Mouse (Mus musculus): Measurements from ENCODE around the gene Setd7.
"Not testable (repeated sequence)": the region's sequence is repeated elsewhere in the genome, so short reads cannot be mapped to it uniquely, and the experiment has no call there.

Gene Setd7

GRCm38 (mm10) chr3:51560511-51561108, at the start of gene Setd7:
TSS of gene Setd7 (minus strand) at chr3:51560879.
- DNase-seq (ENCODE audit: low spot score): peak; percentile 70

GRCm38 (mm10) chr3:51604489-51604888, 43.8 kb upstream of the Setd7 start:
- DNase-seq (ENCODE audit: low spot score): no peak

DNA sequence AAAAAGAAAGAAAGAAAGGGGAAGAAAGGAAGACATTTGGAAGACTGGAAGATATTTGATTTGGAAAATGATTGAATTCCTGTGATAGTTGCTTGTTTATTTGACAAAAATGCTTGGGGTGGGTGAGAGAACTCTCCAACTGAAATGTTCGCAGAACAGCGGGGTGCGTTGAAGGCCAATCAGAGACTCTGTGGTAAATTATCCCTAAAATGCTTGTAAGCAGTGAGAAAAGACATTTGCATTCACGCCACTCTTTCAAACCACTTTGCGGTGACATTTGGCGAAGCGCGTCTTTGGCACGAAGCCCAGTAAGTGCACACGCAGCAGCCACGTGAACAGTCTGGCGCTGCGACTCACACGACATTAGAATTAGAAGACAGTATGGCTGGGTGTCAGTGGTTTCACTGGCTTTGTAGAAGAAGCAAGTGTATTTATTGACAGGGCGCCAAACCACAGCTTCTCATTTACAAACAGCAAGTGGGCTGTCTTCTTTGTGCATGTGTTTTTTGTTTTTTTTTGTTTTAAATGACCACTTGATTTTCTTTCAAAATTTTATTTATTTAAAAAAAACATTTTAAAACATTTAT, 43.1 kb upstream of the Setd7 start:
- DNase-seq (ENCODE audit: low spot score): no peak

- no peak for DNase-seq (ENCODE audit: low spot score)
Observed at GRCm38 (mm10) chr3:51601461-51601860, 40.8 kb upstream of the Setd7 start.

- DNase-seq (ENCODE audit: low spot score): no peak
Observed at GRCm38 (mm10) chr3:51600728-51601127, 40.0 kb upstream of the Setd7 start.

DNA sequence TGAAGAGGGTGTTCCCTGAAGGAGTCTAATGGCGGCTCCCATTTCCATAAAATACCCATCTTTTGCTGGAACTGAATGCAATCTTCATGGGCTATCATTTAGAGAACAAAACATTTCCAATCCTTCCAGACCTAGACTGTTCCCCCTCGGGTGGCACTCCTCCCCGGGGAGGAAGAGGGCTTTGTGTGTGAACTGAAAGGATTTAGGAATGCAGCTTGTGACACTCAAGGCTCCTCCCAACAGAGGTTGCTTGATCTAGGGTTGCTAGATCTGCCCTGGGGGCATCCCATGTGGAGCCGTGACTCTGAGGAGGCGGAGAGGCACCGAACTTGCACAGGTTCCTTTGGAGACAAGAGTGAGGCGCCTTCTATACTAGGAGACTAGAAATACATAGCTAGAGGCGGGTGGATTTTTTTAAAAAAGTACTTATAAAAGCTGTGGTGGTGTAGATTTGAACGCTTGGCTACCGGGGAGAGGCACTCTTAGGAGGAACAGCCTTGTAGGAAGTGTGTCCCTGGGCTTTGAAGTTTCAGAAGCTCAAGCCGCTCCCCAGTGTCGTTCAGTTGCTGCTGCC, 38.5 kb upstream of the Setd7 start:
- no peak for DNase-seq (ENCODE audit: low spot score)

DNA sequence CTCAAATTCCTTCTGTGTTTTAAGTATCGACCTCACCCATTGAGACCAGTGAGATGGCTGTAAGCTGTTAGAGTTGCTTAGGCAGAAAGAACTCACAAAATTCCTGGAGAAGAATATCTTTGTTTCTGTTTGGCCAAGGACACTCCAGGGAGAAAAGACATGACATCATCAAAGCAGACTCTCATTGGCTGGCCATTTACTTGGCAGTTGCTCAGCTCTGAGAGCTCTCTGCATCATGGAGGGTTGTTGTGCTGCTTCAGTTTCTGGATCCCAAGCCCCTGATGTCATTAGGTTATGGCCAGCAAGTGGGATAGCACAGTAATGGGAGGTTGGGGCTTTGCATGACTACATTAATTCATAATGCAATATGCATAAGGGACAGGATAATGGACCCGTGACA, 35.9 kb upstream of the Setd7 start:
- DNase-seq (ENCODE audit: low spot score): no peak

DNA sequence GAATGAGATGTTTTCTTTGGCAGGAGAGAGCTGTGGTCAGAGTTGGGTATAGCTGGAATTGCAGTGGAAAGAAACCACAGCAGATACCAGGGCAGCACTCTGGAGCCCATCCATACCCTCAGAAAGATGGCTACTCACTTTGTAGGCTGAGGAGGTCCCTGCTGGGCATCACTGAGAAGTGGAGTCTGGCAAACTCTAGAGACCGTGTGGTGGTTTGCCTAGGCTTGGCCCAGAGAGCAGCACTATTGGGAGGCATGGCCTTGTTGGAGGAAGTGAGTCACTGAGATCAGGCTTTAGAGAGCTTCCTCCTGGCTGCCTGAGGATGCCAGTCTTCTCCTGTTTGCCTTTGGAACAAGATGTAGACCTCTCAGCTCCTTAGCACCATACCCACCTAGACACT, 32.8 kb upstream of the Setd7 start:
- DNase-seq (ENCODE audit: low spot score): no peak

DNA sequence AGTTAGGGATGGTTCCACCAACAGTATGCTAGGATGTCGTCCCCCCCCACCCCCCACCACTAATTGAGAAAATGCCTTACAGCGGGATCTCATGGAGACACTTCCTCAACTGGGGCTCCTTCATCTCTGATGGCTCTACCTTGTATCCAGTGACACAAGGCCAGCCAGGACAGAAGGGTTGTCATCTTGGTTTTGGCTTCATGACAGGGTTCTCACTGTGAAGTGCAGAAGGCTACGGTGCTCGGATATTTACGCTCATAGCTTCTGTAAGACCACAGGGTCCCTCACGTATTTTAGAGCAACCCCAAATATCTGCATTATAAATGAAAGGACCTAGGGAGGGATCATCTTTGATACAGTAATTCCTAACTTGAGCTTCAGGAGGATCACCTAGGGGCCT, 30.9 kb upstream of the Setd7 start:
- DNase-seq (ENCODE audit: low spot score): no peak

DNA sequence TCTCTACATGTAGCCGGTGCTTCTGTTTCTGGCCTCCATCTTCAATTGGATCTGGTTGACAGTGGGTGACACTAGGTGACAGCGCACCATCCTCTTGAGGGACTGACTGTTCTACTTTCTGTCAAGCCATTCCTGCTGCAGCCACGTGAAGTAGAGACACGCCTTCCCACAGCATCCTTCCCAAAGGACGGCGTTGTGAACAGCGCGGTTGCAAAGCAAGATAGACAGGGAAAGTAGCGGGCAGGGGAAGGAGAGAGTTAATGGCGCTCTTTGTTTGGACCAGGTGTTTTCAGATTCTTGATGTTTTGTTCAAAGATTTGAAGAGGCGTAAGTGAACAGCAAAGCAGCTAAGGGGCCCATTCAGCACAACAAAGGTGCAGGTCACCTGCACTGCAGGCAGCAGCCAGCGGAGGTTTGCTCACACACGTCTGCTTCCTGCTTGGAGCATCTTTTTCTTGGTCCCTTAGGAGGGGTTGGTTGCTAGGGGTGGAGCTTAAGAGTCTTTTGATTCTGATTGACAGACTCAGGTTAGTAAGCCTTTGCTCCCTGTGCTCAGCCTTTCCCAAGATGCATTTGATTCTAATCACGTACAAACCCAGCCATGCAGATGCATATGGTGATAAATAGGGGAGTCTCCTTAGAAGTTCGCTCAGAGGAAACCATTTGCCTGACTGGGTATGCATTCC, 29.7 kb upstream of the Setd7 start:
- DNase-seq (ENCODE audit: low spot score): no peak

GRCm38 (mm10) chr3:51587697-51588262, 27.1 kb upstream of the Setd7 start:
- DNase-seq (ENCODE audit: low spot score): no peak

DNA sequence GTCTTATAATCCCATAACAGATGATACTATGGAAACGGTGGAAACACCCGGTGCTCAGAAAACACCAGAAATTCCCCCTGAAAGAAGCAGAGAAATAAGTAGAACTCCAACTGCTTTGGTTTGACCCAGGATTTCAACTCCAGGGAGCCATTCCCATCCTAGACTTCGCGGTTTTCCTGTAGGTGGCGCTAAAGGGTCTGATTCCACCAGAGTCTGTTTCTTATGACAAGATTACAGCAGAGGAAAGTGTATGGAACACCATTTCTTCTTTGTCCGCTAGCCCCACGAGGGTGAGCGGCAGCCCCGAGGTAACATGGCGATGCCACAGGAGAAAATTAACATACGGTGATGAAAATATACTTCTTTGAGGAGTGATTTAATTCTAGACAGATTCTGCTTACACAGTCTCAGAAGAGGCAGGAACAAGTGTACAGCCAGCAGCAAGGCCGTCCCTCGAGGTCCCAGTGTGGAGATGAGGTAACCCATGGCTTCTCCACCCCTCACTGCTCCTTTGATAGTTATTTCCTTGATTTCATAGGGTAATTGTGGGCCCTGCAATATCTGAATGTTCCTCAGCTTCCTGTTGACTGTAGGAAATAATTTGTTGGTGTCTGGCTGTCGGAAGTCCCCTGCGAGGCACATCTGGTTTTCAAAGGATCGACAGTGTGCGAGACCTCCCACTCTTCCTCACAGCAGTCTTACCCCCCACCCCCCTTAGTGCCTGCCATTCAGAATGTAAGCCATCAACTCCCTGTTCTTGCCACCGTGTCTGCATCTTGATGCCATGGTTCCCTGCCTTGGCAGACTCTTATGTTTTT, 23.1 kb upstream of the Setd7 start:
- DNase-seq (ENCODE audit: low spot score): peak; percentile 88

DNA sequence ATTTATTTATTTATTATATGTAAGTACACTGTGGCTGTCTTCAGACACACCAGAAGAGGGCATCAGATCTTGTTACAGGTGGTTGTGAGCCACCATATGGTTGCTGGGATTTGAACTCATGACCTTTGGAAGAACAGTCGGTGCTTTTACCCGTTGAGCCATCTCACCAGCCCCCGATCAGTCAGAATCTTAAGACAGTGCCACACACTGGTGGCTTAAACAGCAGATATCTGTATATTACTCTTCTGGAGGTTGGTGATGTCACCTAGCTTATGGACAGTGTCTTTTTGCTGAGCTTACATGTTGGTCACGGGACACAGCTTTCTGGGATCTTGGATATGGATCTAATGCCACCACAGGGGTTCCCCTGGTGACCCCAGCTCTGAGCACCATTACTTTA, 18.6 kb upstream of the Setd7 start:
- not testable (repeated sequence) for DNase-seq (ENCODE audit: low spot score)

GRCm38 (mm10) chr3:51577816-51578749, 17.4 kb upstream of the Setd7 start:
- peak; percentile 77 for DNase-seq (ENCODE audit: low spot score)

- no peak for DNase-seq (ENCODE audit: low spot score)
Observed at GRCm38 (mm10) chr3:51577359-51577758, 16.7 kb upstream of the Setd7 start.

DNA sequence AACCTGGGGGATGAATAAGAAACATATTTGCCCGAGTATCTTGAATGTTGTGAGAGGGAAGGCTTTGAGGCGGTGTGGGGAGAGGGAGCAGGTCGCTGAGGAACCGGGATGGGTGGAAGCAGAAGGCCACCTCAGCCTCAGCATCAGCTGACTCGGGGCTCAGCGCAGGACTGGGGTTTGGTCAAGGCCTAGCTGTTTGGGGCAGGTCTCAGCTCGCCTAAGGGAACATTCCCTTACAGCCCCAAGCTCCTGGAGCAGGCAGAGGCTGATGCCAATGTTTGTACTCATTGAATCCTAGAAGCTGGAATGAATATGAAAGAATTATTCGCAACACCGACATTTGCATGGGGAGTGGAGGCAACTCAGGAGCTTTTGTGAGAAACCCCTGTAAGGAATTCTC, 13.2 kb upstream of the Setd7 start:
- no peak for DNase-seq (ENCODE audit: low spot score)

GRCm38 (mm10) chr3:51570200-51570599, 9.5 kb upstream of the Setd7 start:
- DNase-seq (ENCODE audit: low spot score): no peak

DNA sequence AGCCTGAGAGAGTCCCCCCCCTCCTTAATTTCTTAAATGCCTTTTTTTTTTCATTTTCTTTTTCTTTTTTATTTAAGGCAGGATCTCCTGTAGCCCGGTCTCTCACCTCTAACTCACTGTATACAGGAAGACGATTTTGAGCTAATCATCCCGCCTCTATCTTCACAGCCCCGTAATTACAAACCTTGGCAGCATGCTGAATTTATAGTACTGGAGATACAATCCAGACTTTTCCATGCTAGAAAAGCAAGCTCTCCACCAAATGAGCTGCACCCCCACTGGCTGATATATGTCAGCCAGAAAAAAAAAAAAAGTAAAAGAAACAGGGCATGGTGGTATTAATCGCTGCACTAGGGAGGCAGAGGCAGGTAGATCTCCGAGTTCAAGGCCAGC, 1.3 kb upstream of the Setd7 start:
- no peak for DNase-seq (ENCODE audit: low spot score)

GRCm38 (mm10) chr3:51561109-51561992, 672 bp upstream of the Setd7 start:
- peak; percentile 78 for DNase-seq (ENCODE audit: low spot score)
